Mouse (Mus musculus): ENCODE results near the gene Dchs2. TPM values are rescaled to one million over a fixed set of nuclear protein-coding genes. Genes with fewer than 3 reads are reported as not detected.

Gene Dchs2
- 0.17 TPM for polyA plus RNA-seq (2015; fragmentation: Illumina TruSeq; extraction: RNeasy Lipid Tissue Mini Kit (QIAGEN cat#74804); ENCODE audit: insufficient read depth, low read depth, low replicate concordance)

DNA sequence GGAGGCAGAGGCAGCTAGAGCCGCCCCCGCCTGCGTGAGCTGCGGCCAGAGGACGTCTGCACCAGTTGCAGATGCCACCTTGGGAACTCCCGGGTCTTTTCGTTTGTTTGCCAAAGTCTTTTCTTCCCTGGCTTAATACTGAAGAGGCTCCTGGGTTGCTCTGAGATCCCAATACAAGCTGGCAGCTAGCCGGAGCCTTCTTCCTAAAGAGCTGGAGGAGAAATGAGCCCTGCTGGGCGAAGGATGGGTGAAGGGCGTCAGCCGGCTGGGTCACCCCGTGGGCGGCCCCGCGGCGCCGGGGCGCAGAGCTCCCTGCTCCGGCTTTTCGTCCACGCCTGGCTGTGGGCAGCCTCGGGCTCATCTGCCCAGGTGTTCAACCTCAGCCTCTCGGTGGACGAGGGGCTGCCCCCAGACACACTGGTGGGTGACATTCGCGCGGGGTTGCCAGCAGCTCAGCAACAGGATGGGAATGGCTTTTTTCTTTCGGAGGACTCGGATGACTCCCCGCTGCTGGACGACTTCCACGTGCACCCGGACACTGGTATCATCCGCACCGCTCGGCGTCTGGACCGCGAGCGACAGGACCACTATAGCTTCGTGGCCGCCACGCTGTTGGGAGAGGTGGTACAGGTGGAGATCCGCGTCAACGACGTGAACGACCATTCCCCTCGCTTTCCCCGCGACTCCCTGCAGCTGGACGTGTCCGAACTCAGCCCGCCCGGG is at the start of gene Dchs2:
Dchs2 (plus strand) TSS at position 223 of the 723 bp plus-strand sequence.

Other genes starting within 250 kb of the Dchs2 start
- gene Lrat, start 224.0 kb upstream of the Dchs2 start, polyA plus RNA-seq (2015; fragmentation: Illumina TruSeq; extraction: RNeasy Lipid Tissue Mini Kit (QIAGEN cat#74804); ENCODE audit: insufficient read depth, low read depth, low replicate concordance) = not detected
- gene Fgg, start 120.2 kb upstream of the Dchs2 start, polyA plus RNA-seq (2015; fragmentation: Illumina TruSeq; extraction: RNeasy Lipid Tissue Mini Kit (QIAGEN cat#74804); ENCODE audit: insufficient read depth, low read depth, low replicate concordance) = not detected
- not detected for gene Fga, start 101.9 kb upstream of the Dchs2 start, polyA plus RNA-seq (2015; fragmentation: Illumina TruSeq; extraction: RNeasy Lipid Tissue Mini Kit (QIAGEN cat#74804); ENCODE audit: insufficient read depth, low read depth, low replicate concordance)
- not detected for gene Fgb, start 78.1 kb upstream of the Dchs2 start, polyA plus RNA-seq (2015; fragmentation: Illumina TruSeq; extraction: RNeasy Lipid Tissue Mini Kit (QIAGEN cat#74804); ENCODE audit: insufficient read depth, low read depth, low replicate concordance)
- gene Plrg1, start 72.4 kb upstream of the Dchs2 start, polyA plus RNA-seq (2015; fragmentation: Illumina TruSeq; extraction: RNeasy Lipid Tissue Mini Kit (QIAGEN cat#74804); ENCODE audit: insufficient read depth, low read depth, low replicate concordance) = 7.7 TPM

All from pancreas, adult 10 weeks (tissue).